Mouse (Mus musculus) stomach, embryonic 16.5 days (tissue): ENCODE results near the gene Ssna1. TPM values are rescaled to one million over a fixed set of nuclear protein-coding genes. Genes with fewer than 3 reads are reported as not detected.
"Not testable (repeated sequence)": the region's sequence is repeated elsewhere in the genome, so short reads cannot be mapped to it uniquely, and the experiment has no call there.

Source experiments
- ATAC-seq: fragments of 200-750 bp; cut with Nextera tagmentation; 2 replicates; pipeline ENCODE4 v1.8.0; 2017; ENCODE audit warnings: moderate number of reproducible peaks, moderate TSS enrichment; ENCODE audit not compliant: insufficient read depth, low FRiP score
- H3K27ac ChIP-seq: fragments of 300-500 bp; sonication (generic); 2 replicates; pipeline ENCODE4 v1.5.1; 2014; ENCODE audit warnings: low read length
- H3K27me3 ChIP-seq: fragments of 300-500 bp; sonication (generic); 2 replicates; pipeline ENCODE4 v1.6.1; 2014; ENCODE audit warnings: low read length, control low read depth, mixed read lengths; ENCODE audit not compliant: control insufficient read depth, insufficient read depth
- H3K36me3 ChIP-seq: fragments of 300-500 bp; sonication (generic); 2 replicates; pipeline ENCODE4 v1.6.1; 2014; ENCODE audit warnings: low read length; ENCODE audit not compliant: control insufficient read depth, insufficient read depth
- H3K4me1 ChIP-seq: fragments of 300-500 bp; sonication (generic); 2 replicates; pipeline ENCODE4 v1.6.1; 2014; ENCODE audit warnings: low read length, control low read depth, mixed read lengths; ENCODE audit not compliant: control insufficient read depth, insufficient read depth
- H3K4me2 ChIP-seq: fragments of 300-500 bp; sonication (generic); 2 replicates; pipeline ENCODE4 v1.6.1; 2014; ENCODE audit warnings: low read depth, low read length, mixed read lengths
- H3K4me3 ChIP-seq: fragments of 300-500 bp; sonication (generic); replicated peaks from 2 replicates; pipeline ENCODE4 v1.5.1; 2014; ENCODE audit warnings: mild to moderate bottlenecking, low read length
- H3K9ac ChIP-seq: fragments of 300-500 bp; sonication (generic); 2 replicates; pipeline ENCODE4 v1.6.1; 2014; ENCODE audit warnings: low read length
- H3K9me3 ChIP-seq: fragments of 300-500 bp; sonication (generic); replicated peaks from 2 replicates; pipeline ENCODE4 v1.6.1; 2016; ENCODE audit warnings: low read length, control low read depth; ENCODE audit not compliant: control insufficient read depth
- WGBS: fragments of 180-500 bp; shearing (Covaris S2); extraction: QIAGEN DNeasy Blood & Tissue Kit; methylation state at CpG from one replicate; pipeline ENCODE4 v1.1.7; 2014; 5-methylcytosine and 5-hydroxymethylcytosine counted together
- polyA plus RNA-seq: library from polyadenylated mRNA; unstranded; fragments of >200 nt; fragmentation: Nextera tagmentation; extraction: Ambion mirVana; gene quantifications from 2 replicates; pipeline ENCODE4 v1.2.1, GENCODE M21; 2015

Gene Ssna1
- polyA plus RNA-seq, 1 experiment from 2014 or later, result 199 TPM

DNA sequence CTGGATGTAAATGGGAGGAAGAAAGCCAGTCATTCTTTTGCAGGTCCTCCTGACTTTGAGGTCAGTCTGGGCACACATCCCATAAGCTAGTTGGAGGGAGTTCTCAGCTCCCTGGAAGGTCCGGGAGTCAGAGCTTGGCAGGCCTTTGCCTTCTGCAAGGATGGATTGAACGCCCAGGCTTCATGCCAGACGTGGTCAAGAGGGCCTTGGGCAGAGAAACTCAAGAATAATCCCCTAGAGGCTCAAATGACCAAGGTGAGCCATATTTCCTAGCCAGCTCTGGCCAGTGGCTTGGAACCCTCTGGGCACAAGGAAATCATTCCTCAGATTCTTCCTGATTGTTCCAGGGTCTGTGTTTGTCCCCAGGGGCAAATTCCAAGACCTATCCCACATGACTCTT lies 7.4 kb downstream of the Ssna1 start:
- Histone ChIP-seq H3K4me1 (peaks cover 36% of the 10 kb centered on the region), H3K9me3 (no peaks in the 10 kb centered on the region), H3K27ac (peak overlapping the region; percentile 90; the same call in 1 of the 2 replicates), H3K9ac (peak overlapping the region; percentile 82), H3K27me3 (peaks cover 7% of the 10 kb centered on the region; the same call in 1 of the 2 replicates), H3K36me3 (peaks cover under 1% of the 10 kb centered on the region; the same call in 1 of the 2 replicates), H3K4me3 (peak overlapping the region; percentile 72), H3K4me2 (peak overlapping the region; percentile 85)
- no peak for ATAC-seq
- 65% methylated on average over 3 of the region's 3 CpGs for WGBS

DNA sequence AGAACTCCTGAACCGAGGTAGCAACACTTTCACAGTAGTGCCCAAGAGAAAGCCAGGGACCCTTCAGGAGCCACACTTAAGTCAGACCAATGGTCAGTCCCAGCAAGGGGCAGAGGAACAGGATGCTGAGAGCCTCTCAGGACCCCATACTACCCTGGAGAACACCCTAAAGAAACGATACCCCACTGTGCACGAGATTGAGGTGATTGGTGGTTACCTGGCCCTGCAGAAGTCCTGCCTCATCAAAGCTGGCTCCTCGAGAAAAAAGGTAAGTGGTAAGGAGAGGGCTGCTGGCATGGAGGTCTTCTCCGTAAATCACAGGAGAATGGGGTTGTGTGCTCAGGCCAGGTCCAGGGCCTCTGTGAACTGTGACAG lies 8.0 kb downstream of the Ssna1 start:
- H3K4me2 ChIP-seq, result peak overlapping the region; percentile 85
- ATAC-seq, result no peak

GRCm38 (mm10) chr2:25263623-25264285 lies 8.5 kb downstream of the Ssna1 start:
- H3K9ac ChIP-seq, result peak overlapping the region; percentile 82
- peak overlapping the region; percentile 72 for H3K4me3 ChIP-seq
- H3K27me3 ChIP-seq, result peaks cover 7% of the 10 kb centered on the region; the same call in 1 of the 2 replicates
- ATAC-seq, result no peak
- H3K4me1 ChIP-seq, result peaks cover 36% of the 10 kb centered on the region
- H3K4me2 ChIP-seq, result peak overlapping the region; percentile 85
- H3K27ac ChIP-seq, result no peak overlapping the region; the same call in 1 of the 2 replicates
- H3K9me3 ChIP-seq, result no peaks in the 10 kb centered on the region
- WGBS, result 22% methylated on average over 12 of the region's 12 CpGs
- no peaks in the 10 kb centered on the region; the same call in 1 of the 2 replicates for H3K36me3 ChIP-seq

More for the DNA sequence above, 8.0 kb downstream of the Ssna1 start:
- WGBS, result 77% methylated on average over 5 of the region's 5 CpGs
- Histone ChIP-seq H3K4me3 (peak overlapping the region; percentile 72), H3K9ac (peak overlapping the region; percentile 82), H3K36me3 (no peaks in the 10 kb centered on the region; the same call in 1 of the 2 replicates), H3K4me1 (peaks cover 36% of the 10 kb centered on the region), H3K27me3 (peaks cover 7% of the 10 kb centered on the region; the same call in 1 of the 2 replicates), H3K27ac (peak overlapping the region; percentile 90; the same call in 1 of the 2 replicates), H3K9me3 (no peaks in the 10 kb centered on the region)

DNA sequence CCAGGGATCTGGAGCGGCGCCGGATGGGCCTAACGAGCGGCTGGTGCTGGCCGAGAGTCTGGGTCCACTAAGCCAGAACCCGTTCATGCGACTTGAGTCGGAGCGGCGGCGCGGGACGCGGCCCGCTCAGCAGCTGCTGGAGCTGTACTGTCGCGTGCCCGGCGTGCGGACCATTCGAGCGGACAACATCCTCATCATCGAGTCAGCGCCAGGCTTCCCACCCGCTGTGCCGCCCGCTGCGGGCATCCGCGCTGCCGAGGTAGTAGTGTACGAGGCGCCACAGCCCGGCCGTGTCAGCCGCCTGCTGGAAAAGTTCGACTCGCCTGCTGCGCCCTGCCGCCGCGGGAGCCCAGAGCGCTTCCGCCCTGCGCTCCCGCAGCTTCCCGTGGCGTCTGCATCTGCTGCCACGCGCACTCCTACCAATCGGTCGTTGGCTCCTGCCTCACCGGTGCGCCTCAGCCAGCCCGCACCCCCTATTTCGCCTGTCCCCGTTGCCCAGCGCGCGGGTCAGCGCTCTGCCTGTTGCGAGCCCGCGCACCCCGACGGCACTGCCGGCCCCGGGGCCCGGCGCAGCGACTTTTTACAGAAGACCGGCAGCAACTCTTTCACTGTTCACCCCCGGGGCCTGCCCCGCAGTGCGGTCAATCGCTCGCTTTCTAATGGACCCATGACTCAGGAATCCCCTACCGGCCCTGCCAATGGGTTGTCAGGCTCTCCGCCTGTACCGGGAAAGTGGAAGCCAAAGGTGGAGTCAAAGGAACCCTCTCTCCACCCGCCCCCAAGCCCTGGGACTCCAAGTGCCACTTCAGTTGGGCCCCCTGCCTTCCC lies 9.2 kb downstream of the Ssna1 start:
- Histone ChIP-seq H3K4me3 (peak overlapping the region; percentile 72), H3K4me2 (peak overlapping the region; percentile 85), H3K27ac (peak overlapping the region; percentile 60), H3K4me1 (peaks cover 36% of the 10 kb centered on the region), H3K9me3 (no peaks in the 10 kb centered on the region), H3K36me3 (no peaks in the 10 kb centered on the region), H3K27me3 (peaks cover 7% of the 10 kb centered on the region; the same call in 1 of the 2 replicates), H3K9ac (peak overlapping the region; percentile 82)
- no peak for ATAC-seq
- under 1% methylated on average over 82 of the region's 82 CpGs for WGBS

DNA sequence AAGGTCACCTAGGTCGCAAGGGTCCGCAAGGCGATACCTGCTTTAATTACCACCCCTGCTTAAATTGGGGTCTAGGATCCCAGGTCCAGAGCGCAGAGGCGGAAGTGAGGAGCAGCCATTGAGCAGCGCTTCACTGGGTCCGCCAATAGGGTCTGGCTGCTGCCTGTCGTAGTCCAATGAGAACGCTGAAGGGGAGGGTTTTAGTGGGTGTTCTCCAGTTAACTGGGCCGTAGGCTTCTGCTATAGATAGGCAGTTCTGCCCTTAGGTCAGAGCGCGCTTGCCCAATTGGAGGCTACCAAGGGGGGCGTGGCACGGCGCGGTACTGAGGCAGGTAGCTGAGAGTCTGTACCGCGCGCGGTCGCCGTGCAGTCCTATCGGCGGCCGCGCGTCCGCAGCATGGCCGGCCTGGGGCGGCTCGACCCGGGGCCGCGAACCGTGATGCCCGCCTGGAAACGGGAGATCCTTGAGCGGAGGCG lies 9.9 kb downstream of the Ssna1 start, which contains the start of gene Tprn:
TSS of gene Tprn (plus strand) at position 328 of the 477 bp plus-strand sequence.
- H3K36me3 ChIP-seq, result no peaks in the 10 kb centered on the region
- H3K27me3 ChIP-seq, result peaks cover 7% of the 10 kb centered on the region; the same call in 1 of the 2 replicates
- H3K9me3 ChIP-seq, result no peaks in the 10 kb centered on the region
- peak within 1 kb of the TSS; percentile 85 for H3K4me2 ChIP-seq
- H3K4me3 ChIP-seq, result peak within 1 kb of the TSS; percentile 72
- H3K27ac ChIP-seq, result peak within 1 kb of the TSS; percentile 83
- H3K9ac ChIP-seq, result peak within 1 kb of the TSS; percentile 82
- peak; percentile 96 for ATAC-seq
- under 1% methylated on average over 39 of the region's 39 CpGs for WGBS
- H3K4me1 ChIP-seq, result peaks cover 29% of the 10 kb centered on the region

GRCm38 (mm10) chr2:25261870-25262269 lies 10.4 kb downstream of the Ssna1 start:
- Histone ChIP-seq H3K27me3 (peaks cover 7% of the 10 kb centered on the region; the same call in 1 of the 2 replicates), H3K36me3 (no peaks in the 10 kb centered on the region), H3K9ac (peak overlapping the region; percentile 76), H3K4me2 (peak overlapping the region; percentile 85), H3K9me3 (no peaks in the 10 kb centered on the region), H3K27ac (peak overlapping the region; percentile 83), H3K4me1 (peaks cover 25% of the 10 kb centered on the region), H3K4me3 (peak overlapping the region; percentile 72)
- 46% methylated on average over 12 of the region's 12 CpGs for WGBS
- ATAC-seq, result no peak

- Histone ChIP-seq H3K9me3 (no peaks in the 10 kb centered on the region), H3K36me3 (no peaks in the 10 kb centered on the region), H3K4me1 (peaks cover 21% of the 10 kb centered on the region), H3K27me3 (peaks cover 2% of the 10 kb centered on the region; the same call in 1 of the 2 replicates), H3K4me2 (no peak overlapping the region), H3K27ac (no peak overlapping the region), H3K9ac (no peak overlapping the region), H3K4me3 (no peak overlapping the region)
- ATAC-seq, result no peak
- WGBS, result 58% methylated on average over 2 of the region's 2 CpGs
Observed at GRCm38 (mm10) chr2:25258887-25259286, 13.4 kb downstream of the Ssna1 start.

- H3K27me3 ChIP-seq, H3K27ac ChIP-seq, H3K9me3 ChIP-seq, ATAC-seq, H3K9ac ChIP-seq, H3K4me3 ChIP-seq, H3K36me3 ChIP-seq, H3K4me2 ChIP-seq: not testable (repeated sequence)
- 89% methylated on average over 5 of the region's 5 CpGs for WGBS
- peaks cover 14% of the 10 kb centered on the region for H3K4me1 ChIP-seq
Observed at GRCm38 (mm10) chr2:25257250-25257649, 15.0 kb downstream of the Ssna1 start.
